In genomic region chr6:30652425-30653188, GRCm38 (mm10) we compare ENCODE assay signal across 13 mouse cellular contexts. TPM values are rescaled to one million over a fixed set of nuclear protein-coding genes. Genes with fewer than 3 reads are reported as not detected.
A peak's percentile ranks its signal among the peaks of the same experiment; 100 is the strongest.
DNase-seq lines count a peak whose midpoint lies in the region; ATAC-seq lines count a peak whose summit lies in the region.
"Had no signal": no experiment of that assay in that cellular context is flagged by ENCODE, and none has a peak within 500 bp of the region (broad histone marks: within the 10 kb centered on the region; RNA-seq: fewer than 3 reads in every experiment).

No protein-coding gene starts in this region.

- no peak overlapping the region for H3K4me3 ChIP-seq in heart, embryonic 13.5 days
- H3K4me3 ChIP-seq in brown adipose tissue, adult 24 weeks (ENCODE audit: insufficient read depth, low read depth, low read length), result no peak overlapping the region
- no peak overlapping the region for H3K4me3 ChIP-seq in hindbrain, embryonic 10.5 days
- no peak overlapping the region for H3K4me3 ChIP-seq in midbrain, embryonic 12.5 days
- H3K4me3 ChIP-seq: megakaryocyte, embryonic 14.5 days had no signal

- H3K27ac ChIP-seq in heart, embryonic 13.5 days (replicated peaks), result peak overlapping the region; percentile 81
- H3K27ac ChIP-seq in brown adipose tissue, adult 24 weeks (replicated peaks; ENCODE audit: low read depth, low read length), result peak overlapping the region; percentile 58
- peak overlapping the region; percentile 83 for H3K27ac ChIP-seq in hindbrain, embryonic 10.5 days
- H3K27ac ChIP-seq in midbrain, embryonic 12.5 days (replicated peaks), result peak overlapping the region; percentile 68

- H3K4me1 ChIP-seq in heart, embryonic 13.5 days, result peaks cover 34% of the 10 kb centered on the region
- peaks cover 9% of the 10 kb centered on the region; the same call in 1 of the 2 replicates for H3K4me1 ChIP-seq in brown adipose tissue, adult 24 weeks (ENCODE audit: control insufficient read depth, insufficient read depth, insufficient read length, low read length)
- peaks cover 69% of the 10 kb centered on the region for H3K4me1 ChIP-seq in hindbrain, embryonic 10.5 days (replicated peaks)
- peaks cover 44% of the 10 kb centered on the region for H3K4me1 ChIP-seq in midbrain, embryonic 12.5 days

- WGBS in heart, embryonic 13.5 days, result 50% methylated on average over 9 of the region's 9 CpGs
- 58% methylated on average over 9 of the region's 9 CpGs for WGBS in hindbrain, embryonic 10.5 days
- WGBS in midbrain, embryonic 12.5 days, result 62% methylated on average over 9 of the region's 9 CpGs

- ATAC-seq in heart, embryonic 13.5 days (ENCODE audit: extremely low read depth, insufficient number of reproducible peaks, low FRiP score, low TSS enrichment), result no peak
- ATAC-seq in midbrain, embryonic 12.5 days (ENCODE audit: low FRiP score, low read depth), result no peak
- ATAC-seq: CD4-positive, CD25-positive, alpha-beta regulatory T cell, adult 4 months had no signal

- no peak overlapping the region for H3K9ac ChIP-seq in heart, embryonic 13.5 days
- no peak overlapping the region for H3K9ac ChIP-seq in midbrain, embryonic 12.5 days (replicated peaks)

- no peaks in the 10 kb centered on the region for H3K36me3 ChIP-seq in heart, embryonic 13.5 days
- H3K36me3 ChIP-seq in hindbrain, embryonic 10.5 days, result peaks cover 8% of the 10 kb centered on the region
- peaks cover 4% of the 10 kb centered on the region; the same call in 1 of the 2 replicates for H3K36me3 ChIP-seq in midbrain, embryonic 12.5 days

- no peak for DNase-seq in heart, postnatal 25 days (ENCODE audit: low spot score)
- no peak for DNase-seq in hindbrain, embryonic 10.5 days (ENCODE audit: low spot score)
- no peak for DNase-seq in T-cell, adult 2 months (ENCODE audit: low spot score)
- DNase-seq in layer of hippocampus, adult 9-10 months (ENCODE audit: low spot score), result no peak
- no peak for DNase-seq in left cerebral cortex, postnatal 4 days
- DNase-seq: cerebellum, adult 8-10 months had no signal

- H3K9me3 ChIP-seq in heart, embryonic 13.5 days, result no peaks in the 10 kb centered on the region
- H3K9me3 ChIP-seq in hindbrain, embryonic 10.5 days, result no peaks in the 10 kb centered on the region
- no peaks in the 10 kb centered on the region for H3K9me3 ChIP-seq in midbrain, embryonic 12.5 days
- H3K9me3 ChIP-seq: megakaryocyte, embryonic 14.5 days had no signal

- no peak overlapping the region for H3K4me2 ChIP-seq in heart, embryonic 13.5 days
- H3K4me2 ChIP-seq in midbrain, embryonic 12.5 days (replicated peaks), result no peak overlapping the region

- intact Hi-C loops in heart, postnatal 25 days (cut with DNase I), result no loop called here
- intact Hi-C loops in left cerebral cortex, postnatal 4 days (cut with DNase I), result no loop called here

- no peaks in the 10 kb centered on the region for H3K27me3 ChIP-seq in heart, embryonic 13.5 days (replicated peaks)
- H3K27me3 ChIP-seq in hindbrain, embryonic 10.5 days (ENCODE audit: insufficient read depth, poor library complexity, severe bottlenecking), result peaks cover 6% of the 10 kb centered on the region; the same call in 1 of the 2 replicates
- H3K27me3 ChIP-seq in midbrain, embryonic 12.5 days, result no peaks in the 10 kb centered on the region

RNA-seq across cellular contexts. Expression of gene Cpa1, which starts 13.6 kb away (rescaled TPM):
- 2.1 and 3.9 TPM in 2 replicates for polyA plus RNA-seq in heart, embryonic 13.5 days (2015; fragmentation: Nextera tagmentation; extraction: Ambion mirVana)
- under 1 TPM in 1 of 2 experiments, not detected in 1; 0.16 TPM for total RNA-seq in heart, postnatal 25 days (2021)
- not detected in 2 replicates for polyA plus RNA-seq in brown adipose tissue, adult 24 weeks (2012; ENCODE audit: insufficient read depth, insufficient read length, missing spikeins)
- 0.14 and 0.16 TPM in 2 replicates for polyA plus RNA-seq in hindbrain, embryonic 10.5 days (2016; fragmentation: Nextera tagmentation; extraction: Ambion mirVana)
- 0.42 TPM in 1 of 2 replicates, not detected in the other for polyA plus RNA-seq in midbrain, embryonic 12.5 days (2016; fragmentation: Nextera tagmentation; extraction: Ambion mirVana)
- total RNA-seq in left cerebral cortex, postnatal 4 days (2021), result not detected
- total RNA-seq: layer of hippocampus, adult 18-20 months had no signal
- polyA plus RNA-seq: CD4-positive, CD25-positive, alpha-beta regulatory T cell, adult 4 months; frontal cortex, adult 2 months had no signal

RNA-seq across cellular contexts. Expression of gene Cep41, which starts 40.9 kb away (rescaled TPM):
- 11.0 and 12.2 TPM in 2 replicates for polyA plus RNA-seq in heart, embryonic 13.5 days (2015; fragmentation: Nextera tagmentation; extraction: Ambion mirVana)
- 1 to 10 TPM; 1.9 to 3.1 TPM for total RNA-seq in heart, postnatal 25 days (2021)
- polyA plus RNA-seq in brown adipose tissue, adult 24 weeks (2012; ENCODE audit: insufficient read depth, insufficient read length, missing spikeins), result 1.4 and 4.8 TPM in 2 replicates
- 16.0 and 19.0 TPM in 2 replicates for polyA plus RNA-seq in hindbrain, embryonic 10.5 days (2016; fragmentation: Nextera tagmentation; extraction: Ambion mirVana)
- 20.1 and 20.7 TPM in 2 replicates for polyA plus RNA-seq in midbrain, embryonic 12.5 days (2016; fragmentation: Nextera tagmentation; extraction: Ambion mirVana)
- 10 to 100 TPM in 1 of 2 experiments, 1 to 10 TPM in 1; 7.4 to 10.9 TPM for total RNA-seq in left cerebral cortex, postnatal 4 days (2021)

RNA-seq across cellular contexts. Expression of gene Cpa5, which starts 41.8 kb away (rescaled TPM):
- 0.90 and 0.97 TPM in 2 replicates for polyA plus RNA-seq in heart, embryonic 13.5 days (2015; fragmentation: Nextera tagmentation; extraction: Ambion mirVana)
- total RNA-seq in heart, postnatal 25 days (2021), result not detected
- polyA plus RNA-seq in brown adipose tissue, adult 24 weeks (2012; ENCODE audit: insufficient read depth, insufficient read length, missing spikeins), result not detected in 2 replicates
- polyA plus RNA-seq in hindbrain, embryonic 10.5 days (2016; fragmentation: Nextera tagmentation; extraction: Ambion mirVana), result 0.08 and 0.44 TPM in 2 replicates
- polyA plus RNA-seq in midbrain, embryonic 12.5 days (2016; fragmentation: Nextera tagmentation; extraction: Ambion mirVana), result 0.14 and 0.30 TPM in 2 replicates
- not detected for total RNA-seq in left cerebral cortex, postnatal 4 days (2021)
- total RNA-seq: layer of hippocampus, adult 18-20 months had no signal
- polyA plus RNA-seq: CD4-positive, CD25-positive, alpha-beta regulatory T cell, adult 4 months; frontal cortex, adult 2 months had no signal
